Mouse (Mus musculus) spleen, postnatal 14 days (tissue): Measurements from ENCODE around the gene Dlx2.

Experiments
- DNase-seq, 2 experiments: peaks; one replicate each; pipeline ENCODE4 v3.0.0; 2021 to 2022; ENCODE audit warnings: low spot score in 2 of 2

The Dlx2 gene

DNA sequence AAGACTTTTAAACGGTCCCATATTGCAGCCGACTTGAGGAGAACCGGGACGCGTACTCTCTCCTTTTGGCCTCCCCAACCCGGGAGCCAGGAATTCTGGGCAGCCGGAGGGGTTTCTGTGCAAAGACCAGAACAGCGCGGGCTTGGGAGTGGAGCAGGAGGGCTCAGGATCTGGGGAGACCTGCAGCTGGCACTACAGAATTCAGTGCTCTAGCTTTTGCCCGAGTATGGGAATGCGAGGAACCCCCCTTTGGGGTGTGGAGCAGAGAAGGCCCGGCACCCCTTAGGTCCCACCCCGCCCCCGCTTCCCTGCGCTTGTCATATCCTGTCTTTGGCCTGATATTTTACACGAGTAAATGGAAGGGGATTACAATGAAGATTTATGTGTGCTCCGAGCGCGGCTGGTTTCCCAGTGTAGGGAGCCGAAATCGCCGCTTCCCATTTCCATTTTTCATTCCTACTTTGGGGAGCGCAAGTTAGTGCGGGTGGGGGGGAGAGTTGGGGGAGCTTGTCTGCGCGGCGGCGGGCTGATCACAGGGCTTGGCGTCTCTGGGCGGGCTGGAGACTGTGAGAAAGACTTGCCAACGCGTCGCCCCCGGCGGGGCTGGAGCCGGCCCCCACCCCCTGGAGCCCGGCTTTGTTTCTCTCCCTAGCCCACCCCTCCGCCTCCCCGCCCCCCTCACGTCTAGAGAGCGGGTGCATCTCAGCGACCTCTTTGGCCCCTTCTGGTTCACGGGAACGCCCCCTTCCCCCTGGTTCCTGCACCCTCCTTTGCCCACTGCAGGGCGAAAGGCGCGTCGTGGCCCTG, 5.7 kb downstream of the Dlx2 start:
- no peak for DNase-seq

- DNase-seq: no peak
These were observed 12.1 kb downstream of the Dlx2 start for GRCm38 (mm10) chr2:71534242-71535052.

DNA sequence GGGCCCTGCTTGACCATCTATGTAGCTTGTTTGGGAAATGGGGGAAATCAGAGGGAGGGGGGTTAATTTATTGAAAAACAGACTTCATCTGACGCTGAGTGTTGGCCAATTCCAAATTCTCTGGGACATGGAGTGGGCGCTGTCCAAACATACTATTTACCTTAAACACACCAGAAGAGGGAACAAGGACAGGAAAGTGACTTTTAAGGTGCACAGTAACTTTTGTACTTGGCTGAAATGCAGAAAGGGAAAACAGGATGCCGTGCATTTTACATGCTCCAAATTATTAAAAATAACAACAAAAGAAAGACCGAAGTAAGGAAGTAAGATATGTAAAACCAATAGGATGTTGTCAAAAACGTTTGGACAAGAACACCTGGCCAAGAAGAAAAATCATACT, 13.5 kb downstream of the Dlx2 start:
- no peak for DNase-seq

DNA sequence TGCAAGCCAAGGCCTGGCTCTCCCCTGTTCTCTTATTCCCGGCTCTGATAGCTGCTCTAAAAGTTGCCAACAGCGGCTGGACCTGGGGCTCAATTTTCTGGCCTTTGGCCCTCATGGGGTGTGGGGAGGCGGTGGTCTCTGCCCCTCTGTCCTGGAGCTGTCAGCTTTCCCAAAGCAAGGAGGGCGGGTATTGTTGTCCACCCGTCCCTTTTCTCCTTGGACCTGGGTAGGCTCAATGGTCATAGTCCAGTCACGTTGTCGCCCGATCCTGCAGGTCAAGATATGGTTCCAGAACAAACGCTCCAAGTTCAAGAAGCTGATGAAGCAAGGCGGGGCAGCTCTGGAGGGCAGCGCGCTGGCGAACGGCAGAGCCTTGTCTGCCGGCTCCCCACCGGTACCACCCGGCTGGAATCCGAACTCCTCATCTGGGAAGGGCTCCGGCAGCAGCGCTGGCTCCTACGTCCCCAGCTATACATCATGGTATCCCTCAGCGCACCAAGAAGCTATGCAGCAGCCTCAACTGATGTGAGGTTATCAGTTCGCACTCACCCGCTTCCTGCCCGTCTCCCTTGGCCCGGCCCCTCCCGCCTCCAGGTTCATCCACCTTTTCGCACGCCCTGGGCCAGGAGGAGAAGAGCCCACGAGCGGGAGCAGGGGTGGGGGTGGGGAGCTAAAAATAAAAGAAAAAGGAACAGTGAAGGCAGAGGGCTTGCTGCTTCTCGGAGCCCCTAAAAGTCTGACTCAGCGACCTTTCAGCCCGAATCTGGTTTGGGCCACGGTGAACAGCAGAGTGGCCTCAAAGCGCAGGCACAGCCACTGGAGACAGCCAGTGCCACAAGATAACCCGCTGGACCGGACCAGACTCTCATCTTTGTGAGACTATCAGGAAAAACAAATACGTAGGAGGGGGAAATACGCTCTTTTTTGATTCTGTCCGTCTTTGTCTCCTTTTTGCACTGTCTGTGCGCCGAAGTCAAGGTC, 14.3 kb downstream of the Dlx2 start:
- no peak for DNase-seq

- no peak for DNase-seq
These were observed 15.4 kb downstream of the Dlx2 start for GRCm38 (mm10) chr2:71531124-71531590.

- DNase-seq: no peak
These were observed 16.0 kb downstream of the Dlx2 start for GRCm38 (mm10) chr2:71530391-71531123.

GRCm38 (mm10) chr2:71529511-71530351, 16.8 kb downstream of the Dlx2 start:
- no peak for DNase-seq

DNA sequence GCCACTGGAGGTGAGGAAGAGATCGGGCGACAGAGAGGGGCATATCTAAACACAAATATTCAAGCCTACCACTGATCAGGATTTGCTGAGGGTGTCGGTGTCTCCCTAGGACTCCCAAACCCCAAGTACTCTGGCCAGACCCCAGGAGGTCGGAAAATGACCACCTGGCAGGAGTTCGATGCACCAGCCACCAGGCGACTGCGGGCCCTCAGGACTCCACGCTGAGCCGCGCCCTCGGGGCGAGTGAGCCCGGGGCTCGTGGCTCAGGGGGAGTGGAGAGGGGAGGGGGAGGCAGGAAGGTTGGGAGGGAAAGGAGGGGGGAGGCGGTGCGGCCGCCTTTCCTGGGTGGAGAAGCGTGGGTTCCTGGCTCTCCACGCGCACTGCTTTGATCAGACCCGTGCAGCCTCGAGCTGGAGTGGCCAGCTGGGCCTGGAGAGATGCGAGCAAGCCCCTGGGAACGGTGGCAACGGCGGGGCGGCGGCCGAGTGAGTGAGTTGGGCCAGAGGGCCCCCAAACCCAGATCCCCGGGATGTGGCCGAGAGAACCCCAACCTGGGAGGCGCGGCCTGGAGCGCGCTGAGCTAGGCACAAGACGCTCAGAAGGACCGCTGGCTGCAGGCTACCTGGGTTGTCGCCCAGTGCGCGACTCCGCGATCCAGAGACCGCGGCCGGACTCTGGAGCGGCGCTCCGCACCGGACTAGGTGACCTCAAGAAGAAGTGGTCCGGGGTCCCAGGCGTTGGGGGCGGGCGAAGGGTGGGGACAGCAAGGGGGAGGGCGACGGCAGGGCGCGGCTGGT, 17.6 kb downstream of the Dlx2 start:
- DNase-seq: no peak

- no peak for DNase-seq
These were observed 18.4 kb downstream of the Dlx2 start, which contains the start of gene Dlx1 for GRCm38 (mm10) chr2:71528014-71528713. Dlx1 (plus strand) TSS chr2:71528113.

- no peak for DNase-seq
These were observed 19.1 kb downstream of the Dlx2 start for GRCm38 (mm10) chr2:71527323-71528013.

DNA sequence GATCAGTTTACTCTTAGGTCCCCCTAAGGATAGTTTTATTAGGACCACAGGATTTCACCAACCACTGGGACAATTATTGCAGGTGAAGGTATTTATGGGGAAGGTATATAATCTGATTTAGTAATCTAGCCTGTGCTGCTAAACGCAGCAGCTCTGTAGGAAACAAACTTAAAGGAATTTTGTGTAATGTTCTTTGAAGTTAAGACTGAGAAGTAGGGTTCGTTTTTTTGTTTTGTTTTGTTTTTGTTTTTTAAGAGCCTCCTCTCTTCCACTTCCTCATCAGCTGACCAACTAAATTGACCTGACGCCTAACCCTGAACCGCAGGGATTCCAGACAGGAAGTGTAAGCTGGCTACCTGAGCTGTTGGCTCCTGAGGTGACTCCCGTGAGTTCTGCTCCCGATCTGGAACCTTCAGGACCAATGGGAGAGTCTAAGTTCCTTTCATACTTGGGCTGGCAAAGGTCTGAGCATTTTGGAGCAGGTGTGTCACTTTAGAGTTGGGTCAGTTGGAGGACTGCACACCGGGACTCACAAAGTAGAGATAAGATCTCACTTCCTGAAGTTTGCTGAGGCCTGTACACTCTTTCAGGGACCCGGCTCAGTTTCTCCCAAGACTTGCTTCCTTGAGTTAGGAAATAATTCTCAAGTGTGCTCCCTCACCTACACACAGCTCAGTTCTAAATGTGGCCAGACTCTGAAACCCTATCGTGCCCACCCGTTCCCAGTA, 19.8 kb downstream of the Dlx2 start:
- no peak for DNase-seq

GRCm38 (mm10) chr2:71524763-71525162, 21.8 kb downstream of the Dlx2 start:
- DNase-seq: no peak

- no peak for DNase-seq
These were observed 23.1 kb downstream of the Dlx2 start for GRCm38 (mm10) chr2:71523431-71523830.

- DNase-seq: no peak
These were observed 23.7 kb downstream of the Dlx2 start for GRCm38 (mm10) chr2:71522871-71523270.

DNA sequence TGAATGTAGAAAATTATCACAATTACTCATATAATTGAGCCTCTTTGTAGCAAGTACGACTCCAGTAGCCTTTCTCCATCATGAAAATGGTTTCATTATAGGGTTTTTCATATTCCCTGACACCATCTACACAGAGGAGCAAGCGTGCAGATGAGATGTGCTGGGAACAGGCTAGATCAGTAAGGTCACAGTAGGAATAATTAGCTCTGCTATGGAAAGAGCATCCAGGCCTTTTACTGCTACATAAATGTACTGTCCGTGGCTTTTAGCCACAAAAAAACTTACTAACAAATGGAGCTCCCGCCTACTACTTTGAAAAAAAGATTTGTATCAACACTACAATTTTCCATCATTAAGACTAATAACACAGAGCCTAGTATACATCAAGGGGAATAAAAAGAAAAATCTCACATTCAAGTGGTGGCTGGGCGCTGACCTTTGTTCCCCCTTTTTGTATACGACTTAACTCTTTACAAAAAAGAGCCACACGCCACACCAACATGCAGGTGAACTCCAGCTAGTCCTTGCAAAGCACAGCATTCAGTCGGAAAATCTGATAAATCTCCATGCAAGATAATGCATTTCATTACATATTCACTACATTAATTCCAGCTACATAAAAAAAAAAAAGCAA, 29.0 kb downstream of the Dlx2 start:
- no peak for DNase-seq

DNA sequence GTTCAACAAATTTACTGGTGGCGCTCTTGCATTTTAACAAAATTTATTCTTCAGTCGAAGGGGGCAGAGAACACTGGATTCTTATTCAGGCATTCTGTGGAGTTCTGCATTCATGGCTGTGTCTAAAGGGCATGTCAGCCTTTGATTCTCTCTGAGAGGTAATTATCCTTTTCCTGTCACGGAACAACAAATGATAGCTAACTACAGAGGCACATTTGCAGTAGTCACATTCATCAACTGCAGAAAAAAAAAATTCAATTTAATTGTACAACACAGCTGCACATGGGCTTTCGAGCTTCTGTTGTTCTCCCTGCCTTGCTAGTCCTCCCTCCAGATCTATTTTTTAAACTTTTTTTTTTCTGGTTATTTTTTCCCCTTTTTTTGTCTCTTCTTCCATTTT, 29.6 kb downstream of the Dlx2 start:
- DNase-seq: no peak

GRCm38 (mm10) chr2:71512326-71512725, 34.2 kb downstream of the Dlx2 start:
- DNase-seq: no peak
